Mouse (Mus musculus): ENCODE measurements at regions not wholly inside any gene's neighbourhood (a gene's known extent, or its start where the extent isn't known, plus 50 kb on each side); places are given as distances from the start of the nearest gene placed in this dataset.

DNA sequence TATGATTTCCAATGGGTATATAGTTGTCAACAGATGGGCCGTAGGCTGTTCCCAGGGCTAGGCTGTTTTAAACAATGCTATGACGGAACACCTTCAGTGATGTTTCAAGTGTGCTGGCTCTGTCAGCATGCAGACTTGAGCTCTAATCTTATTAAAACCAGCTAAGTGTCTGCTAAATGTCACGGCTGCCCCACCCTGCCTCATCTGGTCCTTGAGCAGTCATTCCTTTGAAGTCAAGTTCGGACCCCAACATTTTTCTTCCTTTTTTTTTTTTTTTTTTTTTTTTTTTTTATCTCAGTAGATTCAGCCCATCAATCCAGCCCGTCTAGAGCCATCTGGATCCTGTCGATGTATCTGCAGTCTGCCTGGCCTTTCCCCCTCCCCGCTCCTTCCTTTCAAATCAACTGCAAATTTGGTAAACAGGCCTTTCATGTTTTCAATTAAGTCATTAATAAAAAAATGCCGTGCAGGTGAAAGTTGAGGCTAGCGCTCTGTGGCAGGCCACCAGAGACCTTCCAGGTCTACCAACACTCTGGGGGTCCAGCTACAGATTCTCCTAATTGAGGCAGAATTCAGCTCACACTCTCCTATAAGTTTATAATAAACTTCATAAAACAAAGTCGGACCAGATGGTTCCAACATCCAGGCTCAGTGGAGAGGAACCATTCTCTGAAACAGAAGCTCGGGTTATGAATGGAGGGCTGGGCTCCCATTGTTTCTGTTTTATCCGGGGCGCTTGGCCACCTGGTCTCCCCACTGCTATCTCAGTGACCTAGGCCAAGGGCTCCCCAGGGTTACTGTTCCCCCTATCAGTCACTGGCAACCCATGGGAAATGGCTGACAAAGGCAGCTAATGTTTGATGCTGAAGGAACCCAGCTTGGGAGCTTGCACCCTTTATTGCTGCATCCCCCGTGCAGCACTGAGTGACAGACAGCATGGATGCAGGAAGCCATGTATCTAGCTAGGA lies 56.3 kb upstream of the Gjb5 start:
- no peak for DNase-seq (ENCODE audit: low read depth)
